Mouse (Mus musculus) ES-Bruce4 (cell line): Measurements from ENCODE around the gene Tcstv3. TPM values are rescaled to one million over a fixed set of nuclear protein-coding genes. Genes with fewer than 3 reads are reported as not detected.
"Not testable (repeated sequence)": the region's sequence is repeated elsewhere in the genome, so short reads cannot be mapped to it uniquely, and the experiment has no call there.

ENCODE experiments used
- H3K27ac ChIP-seq: 2 replicates; pipeline ENCODE4 v1.5.1; 2012; ENCODE audit warnings: low read length, inconsistent platforms; ENCODE audit not compliant: insufficient read depth
- H3K27me3 ChIP-seq: 2 replicates; pipeline ENCODE4 v1.6.1; 2012; ENCODE audit warnings: mild to moderate bottlenecking, low read length, inconsistent platforms; ENCODE audit not compliant: control insufficient read depth, poor library complexity, insufficient read depth, severe bottlenecking
- H3K36me3 ChIP-seq: 2 replicates; pipeline ENCODE4 v1.6.1; 2012; ENCODE audit warnings: inconsistent platforms, mild to moderate bottlenecking, low read length, moderate library complexity; ENCODE audit not compliant: control insufficient read depth, poor library complexity, insufficient read depth, severe bottlenecking
- H3K4me1 ChIP-seq: one replicate; pipeline ENCODE4 v1.8.1; 2011; ENCODE audit warnings: low read length; ENCODE audit not compliant: control insufficient read depth, insufficient read depth
- H3K4me3 ChIP-seq: 2 replicates; pipeline ENCODE4 v1.5.1; 2011; ENCODE audit warnings: low read depth, mild to moderate bottlenecking, low read length
- H3K9ac ChIP-seq: 2 replicates; pipeline ENCODE4 v1.6.1; 2012; ENCODE audit warnings: low read depth, mild to moderate bottlenecking, inconsistent platforms; ENCODE audit not compliant: poor library complexity, severe bottlenecking
- H3K9me3 ChIP-seq: replicated peaks from 2 replicates; pipeline ENCODE4 v1.6.1; 2012; ENCODE audit warnings: mild to moderate bottlenecking, low read length, inconsistent platforms; ENCODE audit not compliant: control insufficient read depth, poor library complexity, insufficient read depth, severe bottlenecking
- CTCF ChIP-seq: IDR thresholded peaks from one replicate; pipeline ENCODE4 v1.8.1; 2011; ENCODE audit warnings: low read depth, low read length
- EP300 ChIP-seq: IDR thresholded peaks from 2 replicates; pipeline ENCODE4 v1.6.1; 2011; ENCODE audit warnings: low read depth, low read length; ENCODE audit not compliant: insufficient read depth
- POLR2A ChIP-seq: IDR thresholded peaks from one replicate; pipeline ENCODE4 v1.8.1; 2011; ENCODE audit warnings: low read length; ENCODE audit not compliant: insufficient read depth
- polyA plus RNA-seq: library from polyadenylated mRNA; stranded (reverse); fragments of >200 nt; gene quantifications from 2 replicates; pipeline ENCODE4 v1.2.4, GENCODE M21; 2011; ENCODE audit warnings: low read depth; ENCODE audit not compliant: missing spikeins, insufficient read depth, insufficient read length

Gene Tcstv3
- polyA plus RNA-seq: not detected in 2 replicates

- H3K9ac ChIP-seq, H3K4me3 ChIP-seq, H3K36me3 ChIP-seq, H3K27ac ChIP-seq, H3K4me1 ChIP-seq, H3K9me3 ChIP-seq, H3K27me3 ChIP-seq: not testable (repeated sequence)
These were observed at the start of gene Tcstv3 for GRCm38 (mm10) chr13:120316578-120316977. Tcstv3 (plus strand) TSS chr13:120316878.

GRCm38 (mm10) chr13:120277837-120278236 is 38.8 kb upstream of the Tcstv3 start:
- not testable (repeated sequence) for H3K4me3 ChIP-seq, H3K9me3 ChIP-seq, H3K4me1 ChIP-seq, H3K36me3 ChIP-seq, H3K9ac ChIP-seq, H3K27ac ChIP-seq, H3K27me3 ChIP-seq

GRCm38 (mm10) chr13:120278784-120279183 is 37.9 kb upstream of the Tcstv3 start:
- TF ChIP-seq CTCF: no peak
- no peak for TF ChIP-seq POLR2A
- no peak for TF ChIP-seq EP300
- Histone ChIP-seq H3K36me3 (no peaks in the 10 kb centered on the region), H3K27me3 (no peaks in the 10 kb centered on the region)

GRCm38 (mm10) chr13:120299324-120299894 is 17.3 kb upstream of the Tcstv3 start:
- H3K9me3 ChIP-seq: no peaks in the 10 kb centered on the region
- H3K27ac ChIP-seq: no peak overlapping the region
- H3K36me3 ChIP-seq: no peaks in the 10 kb centered on the region
- no peaks in the 10 kb centered on the region for H3K4me1 ChIP-seq
- no peak overlapping the region for H3K9ac ChIP-seq
- no peak for TF ChIP-seq EP300
- no peak for TF ChIP-seq CTCF
- no peak for TF ChIP-seq POLR2A
- no peaks in the 10 kb centered on the region for H3K27me3 ChIP-seq
- H3K4me3 ChIP-seq: no peak overlapping the region

More at GRCm38 (mm10) chr13:120278784-120279183, 37.9 kb upstream of the Tcstv3 start:
- H3K9ac ChIP-seq: no peak overlapping the region
- H3K4me1 ChIP-seq: no peaks in the 10 kb centered on the region
- no peaks in the 10 kb centered on the region for H3K9me3 ChIP-seq
- no peak overlapping the region for H3K4me3 ChIP-seq
- H3K27ac ChIP-seq: no peak overlapping the region

- Histone ChIP-seq H3K36me3 (no peaks in the 10 kb centered on the region), H3K9ac (no peak within 1 kb of the TSS), H3K27me3 (no peaks in the 10 kb centered on the region), H3K27ac (no peak within 1 kb of the TSS), H3K4me3 (no peak within 1 kb of the TSS), H3K9me3 (no peaks in the 10 kb centered on the region), H3K4me1 (no peaks in the 10 kb centered on the region)
- no peak for TF ChIP-seq POLR2A
- no peak for TF ChIP-seq EP300
- no peak for TF ChIP-seq CTCF
These were observed 16.7 kb upstream of the Tcstv3 start, which contains the start of gene BC147527 for GRCm38 (mm10) chr13:120299991-120300442. BC147527 (plus strand) TSS chr13:120300392.

- Histone ChIP-seq H3K9me3 (no peaks in the 10 kb centered on the region), H3K9ac (no peak overlapping the region), H3K36me3 (no peaks in the 10 kb centered on the region), H3K4me3 (no peak overlapping the region), H3K27ac (no peak overlapping the region), H3K27me3 (no peaks in the 10 kb centered on the region), H3K4me1 (no peaks in the 10 kb centered on the region)
- TF ChIP-seq CTCF (no peak), POLR2A (no peak)
These were observed 15.8 kb upstream of the Tcstv3 start for GRCm38 (mm10) chr13:120300853-120301252.
